Mouse (Mus musculus) heart, postnatal 0 days (tissue): Measurements from ENCODE around the gene Rorc. TPM values are rescaled to one million over a fixed set of nuclear protein-coding genes. Genes with fewer than 3 reads are reported as not detected.

Experiments used
- ATAC-seq: fragments of 200-750 bp; cut with Nextera tagmentation; 2 replicates; pipeline ENCODE4 v1.8.0; 2017; ENCODE audit warnings: low read depth, moderate number of reproducible peaks, moderate library complexity; ENCODE audit not compliant: insufficient read depth
- DNase-seq: peaks from one replicate; pipeline ENCODE4 v3.0.0-alpha.2; 2016; ENCODE audit warnings: low spot score
- H3K27ac ChIP-seq: fragments of 300-500 bp; sonication (generic); 2 replicates; pipeline ENCODE4 v1.5.1; 2014; ENCODE audit warnings: low read depth, mild to moderate bottlenecking
- H3K27me3 ChIP-seq: fragments of 300-500 bp; sonication (generic); 2 replicates; pipeline ENCODE4 v1.6.1; 2014; ENCODE audit warnings: low read length, mixed read lengths; ENCODE audit not compliant: control insufficient read depth, insufficient read depth
- H3K36me3 ChIP-seq: fragments of 300-500 bp; sonication (generic); replicated peaks from 2 replicates; pipeline ENCODE4 v1.6.1; 2014; ENCODE audit warnings: low read length, mixed read lengths; ENCODE audit not compliant: control insufficient read depth, insufficient read depth
- H3K4me1 ChIP-seq: fragments of 300-500 bp; sonication (generic); 2 replicates; pipeline ENCODE4 v1.6.1; 2014; ENCODE audit warnings: antibody characterized with exemption; ENCODE audit not compliant: control insufficient read depth, insufficient read depth
- H3K4me2 ChIP-seq: fragments of 300-500 bp; sonication (generic); 2 replicates; pipeline ENCODE4 v1.6.1; 2014; ENCODE audit warnings: low read depth, mild to moderate bottlenecking, low read length, moderate library complexity
- H3K4me3 ChIP-seq: fragments of 300-500 bp; sonication (generic); 2 replicates; pipeline ENCODE4 v1.5.1; 2014; ENCODE audit warnings: low read depth, low read length
- H3K9ac ChIP-seq: fragments of 300-500 bp; sonication (generic); replicated peaks from 2 replicates; pipeline ENCODE4 v1.6.1; 2014; ENCODE audit warnings: low read depth, low read length, mixed read lengths
- H3K9me3 ChIP-seq: fragments of 300-500 bp; sonication (generic); replicated peaks from 2 replicates; pipeline ENCODE4 v1.6.1; 2016; ENCODE audit warnings: low read length; ENCODE audit not compliant: control insufficient read depth
- CTCF ChIP-seq: IDR thresholded peaks from 2 replicates; pipeline ENCODE4 v1.5.1; 2016; ENCODE audit warnings: antibody characterized with exemption, control low read depth, low read depth
- EP300 ChIP-seq: IDR thresholded peaks from 2 replicates; pipeline ENCODE4 v1.6.1; 2016; ENCODE audit warnings: antibody characterized with exemption, low read depth
- WGBS: fragments of 180-500 bp; shearing (Covaris S2); extraction: QIAGEN DNeasy Blood & Tissue Kit; methylation state at CpG from one replicate; pipeline ENCODE4 v1.1.7; 2014; 5-methylcytosine and 5-hydroxymethylcytosine counted together
- polyA plus RNA-seq: library from polyadenylated mRNA; unstranded; fragments of >200 nt; fragmentation: Nextera tagmentation; extraction: Ambion mirVana; gene quantifications from 2 replicates; pipeline ENCODE4 v1.2.1, GENCODE M21; 2015
- total RNA-seq: library from RNA; depleted of rRNA; stranded (reverse); fragments of >200 nt; gene quantifications from 2 replicates; pipeline ENCODE4 v1.2.3, GENCODE M21; 2014; ENCODE audit warnings: low replicate concordance

Gene Rorc
- total and polyA plus RNA-seq, 2 experiments from 2014 or later: 13.5 to 55.0 TPM

GRCm38 (mm10) chr3:94344182-94344581, 28.4 kb upstream of the Rorc start:
- 81% methylated on average over 2 of the region's 2 CpGs for WGBS

DNA sequence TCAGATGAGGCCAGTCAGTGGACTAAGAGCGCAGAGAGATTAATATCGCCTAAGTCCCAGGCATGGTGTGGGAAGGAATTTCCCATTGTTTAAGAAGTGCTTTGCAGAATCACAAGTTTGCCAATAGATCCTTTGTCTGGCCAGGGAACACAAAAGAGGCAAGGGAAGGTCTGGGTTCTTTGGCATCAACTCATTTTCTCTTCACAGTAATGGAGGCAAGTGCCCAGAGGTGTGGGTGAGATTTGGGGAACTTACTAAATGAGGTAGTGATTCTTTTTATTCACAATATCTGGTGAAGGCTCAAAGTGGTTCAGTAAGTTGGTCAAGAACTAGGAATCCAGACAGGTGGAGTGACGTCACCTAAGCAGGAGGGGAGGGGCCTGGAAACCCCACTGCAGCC, 27.7 kb upstream of the Rorc start:
- no peaks in the 10 kb centered on the region for H3K36me3 ChIP-seq
- 66% methylated on average over 3 of the region's 3 CpGs for WGBS
- DNase-seq (no peak), ATAC-seq (no peak)
- no peak overlapping the region for H3K9ac ChIP-seq
- no peak overlapping the region for H3K4me2 ChIP-seq
- H3K27ac ChIP-seq: no peak overlapping the region
- TF ChIP-seq EP300 (no peak), CTCF (no peak)
- no peak overlapping the region for H3K4me3 ChIP-seq
- H3K9me3 ChIP-seq: no peaks in the 10 kb centered on the region
- no peaks in the 10 kb centered on the region for H3K4me1 ChIP-seq
- no peaks in the 10 kb centered on the region for H3K27me3 ChIP-seq

More at GRCm38 (mm10) chr3:94344182-94344581, 28.4 kb upstream of the Rorc start:
- Histone ChIP-seq H3K9me3 (no peaks in the 10 kb centered on the region), H3K4me1 (no peaks in the 10 kb centered on the region), H3K9ac (no peak overlapping the region), H3K27ac (no peak overlapping the region), H3K27me3 (no peaks in the 10 kb centered on the region), H3K4me2 (no peak overlapping the region), H3K36me3 (no peaks in the 10 kb centered on the region), H3K4me3 (no peak overlapping the region)
- ATAC-seq (no peak), DNase-seq (no peak)
- TF ChIP-seq EP300 (no peak), CTCF (no peak)

DNA sequence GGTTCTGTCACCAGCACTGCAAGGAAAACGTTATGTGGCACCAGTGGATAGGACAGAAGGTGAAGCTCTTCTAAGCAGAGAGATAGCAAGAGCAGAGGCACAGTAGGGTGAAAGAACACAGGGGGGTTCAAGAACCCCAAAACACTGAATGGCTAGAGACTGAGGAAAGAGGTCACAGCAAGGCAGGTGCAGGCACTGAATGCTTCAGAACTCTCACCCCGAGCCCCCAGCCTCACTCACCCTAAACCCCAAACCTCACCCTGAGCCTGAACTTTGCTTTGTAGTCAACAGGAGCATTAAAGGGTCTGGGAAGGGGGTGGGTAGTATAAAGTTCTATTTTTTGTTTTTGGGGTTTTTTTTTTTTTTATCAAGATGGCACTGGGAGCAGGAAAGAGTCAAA, 24.4 kb upstream of the Rorc start:
- Histone ChIP-seq H3K9ac (no peak overlapping the region), H3K9me3 (no peaks in the 10 kb centered on the region), H3K27me3 (no peaks in the 10 kb centered on the region), H3K4me3 (no peak overlapping the region), H3K4me2 (no peak overlapping the region), H3K4me1 (no peaks in the 10 kb centered on the region), H3K27ac (no peak overlapping the region), H3K36me3 (no peaks in the 10 kb centered on the region)
- DNase-seq (no peak), ATAC-seq (no peak)
- TF ChIP-seq EP300 (no peak), CTCF (no peak)
- 73% methylated on average over 2 of the region's 2 CpGs for WGBS

- WGBS: 4% methylated on average over 1 of the region's 1 CpGs
- peaks cover 31% of the 10 kb centered on the region for H3K27me3 ChIP-seq
- H3K4me1 ChIP-seq: 0 out of 2 replicates have a peak, but pooled peaks cover 8% of the 10 kb centered on the region
- no peak overlapping the region for H3K27ac ChIP-seq
- ATAC-seq (no peak), DNase-seq (no peak)
- H3K9ac ChIP-seq: no peak overlapping the region
- H3K4me3 ChIP-seq: no peak overlapping the region
- no peaks in the 10 kb centered on the region for H3K36me3 ChIP-seq
- no peak overlapping the region for H3K4me2 ChIP-seq
- peaks cover 8% of the 10 kb centered on the region; the same call in 1 of the 2 replicates for H3K9me3 ChIP-seq
- TF ChIP-seq CTCF (no peak), EP300 (no peak)
These were observed 11.8 kb upstream of the Rorc start for GRCm38 (mm10) chr3:94360812-94361211.

GRCm38 (mm10) chr3:94362138-94362537, 10.5 kb upstream of the Rorc start, which contains the start of gene C2cd4d:
TSS of gene C2cd4d (plus strand) at chr3:94362438.
- H3K36me3 ChIP-seq: no peaks in the 10 kb centered on the region
- H3K9me3 ChIP-seq: no peaks in the 10 kb centered on the region; the same call in 1 of the 2 replicates
- no peak for TF ChIP-seq EP300
- TF ChIP-seq CTCF: no peak
- DNase-seq: no peak
- peak within 1 kb of the TSS; percentile 51; the same call in 1 of the 2 replicates for H3K9ac ChIP-seq
- H3K27ac ChIP-seq: no peak within 1 kb of the TSS
- 0 out of 2 replicates have a peak, but pooled peaks cover 8% of the 10 kb centered on the region for H3K4me1 ChIP-seq
- H3K27me3 ChIP-seq: peaks cover 31% of the 10 kb centered on the region
- peak within 1 kb of the TSS; percentile 52 for H3K4me3 ChIP-seq
- WGBS: 70% methylated on average over 7 of the region's 7 CpGs
- peak within 1 kb of the TSS; percentile 79 for H3K4me2 ChIP-seq
- ATAC-seq: no peak
